In the genomic region with DNA sequence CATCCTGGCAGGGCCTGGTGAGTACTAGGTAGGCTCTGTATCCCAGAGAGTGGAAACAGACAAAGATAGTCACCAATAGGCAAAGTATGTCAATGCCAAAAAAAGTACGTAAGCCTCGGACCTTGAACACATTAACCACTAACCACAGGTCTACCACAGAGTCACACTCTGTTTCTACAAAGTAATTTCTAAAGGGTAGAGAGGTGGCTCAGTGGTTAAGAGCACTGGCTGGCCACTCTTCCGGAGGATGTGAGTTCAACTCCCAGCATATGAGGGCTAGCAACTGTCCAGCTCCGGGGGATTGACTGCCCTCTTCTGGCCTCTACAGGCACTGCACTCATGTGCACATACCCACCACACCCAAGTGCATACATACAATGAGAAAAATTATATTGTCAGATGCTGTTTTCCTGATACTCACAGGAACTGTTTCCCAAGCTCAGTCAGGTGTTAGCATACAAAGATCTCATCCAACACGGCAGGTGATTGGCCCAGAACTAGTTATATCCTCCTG, we compare ENCODE assay signal across 1 mouse cellular context.
TF ChIP-seq lines count a peak whose summit lies in the region.

No protein-coding gene starts in this region.

TF ChIP-seq in MEL, 35 proteins besides CTCF, POLR2A, EP300 and RAD21 (continued from another document):
- no peak for TF ChIP-seq BHLHE40 (IDR thresholded peaks at IDR 0.05; ENCODE audit: borderline replicate concordance, low read depth, low read length)
- TF ChIP-seq TCF12 (IDR thresholded peaks at IDR 0.05; ENCODE audit: low read depth, low read length) = no peak
- TF ChIP-seq ZC3H11A (IDR thresholded peaks at IDR 0.05; ENCODE audit: low read depth, low read length) = no peak
- no peak for TF ChIP-seq SMC3 (IDR thresholded peaks at IDR 0.05; ENCODE audit: low read depth, low read length)
- no peak for TF ChIP-seq NRF1 (IDR thresholded peaks at IDR 0.05; ENCODE audit: insufficient read depth, low read depth, low read length, poor library complexity, severe bottlenecking)
- TF ChIP-seq ZNF384 (IDR thresholded peaks at IDR 0.05; ENCODE audit: low read depth, low read length) = no peak
